Mouse (Mus musculus): ENCODE measurements around the gene Calcoco2.

DNA sequence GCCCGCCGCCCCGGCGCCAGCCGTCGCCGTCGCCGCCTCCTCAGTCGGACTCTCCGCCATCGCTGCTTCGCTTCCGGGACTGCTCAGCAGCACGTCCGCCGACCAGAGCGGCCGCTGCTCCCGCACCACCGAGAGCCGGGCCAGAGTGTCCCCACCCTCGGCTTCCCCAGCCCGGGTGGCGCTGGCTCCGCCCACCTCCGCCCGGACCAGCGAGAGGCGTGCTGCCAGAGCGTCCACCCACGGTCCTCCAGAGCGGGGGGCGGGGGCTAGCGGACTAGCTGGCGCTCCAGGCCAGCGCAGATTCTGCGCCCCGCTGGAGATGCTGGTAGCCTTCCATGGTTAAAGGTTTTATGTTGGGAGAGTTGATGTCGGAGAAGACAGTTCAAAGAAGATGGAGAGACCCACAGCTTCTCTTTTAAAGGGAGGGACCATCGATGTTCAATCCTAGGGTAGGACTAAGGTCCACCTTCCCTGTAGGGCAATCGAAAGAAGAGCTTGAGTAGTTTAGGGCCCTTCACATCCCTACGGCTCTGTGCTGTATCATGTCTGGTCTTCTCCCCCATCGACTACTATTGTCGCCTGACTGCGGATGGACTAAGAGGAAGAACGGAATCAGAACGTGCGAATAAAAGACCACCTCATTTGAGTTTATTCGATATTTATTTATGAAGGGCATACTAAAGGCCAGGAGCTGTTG, 46.4 kb downstream of the Calcoco2 start, which contains the start of gene Ube2z:
- no peak; the same call in 1 of the 2 replicates for TF ChIP-seq CTCF (IDR thresholded peaks at IDR 0.05; ENCODE audit: borderline replicate concordance, insufficient read depth, low read depth, low read length)
- peak; percentile 89 for TF ChIP-seq POLR2A (IDR thresholded peaks at IDR 0.05; ENCODE audit: borderline replicate concordance, insufficient read depth, low read length)

All from cerebellum, adult 2 months (tissue).